Mouse (Mus musculus) common myeloid progenitor, adult 5-6 weeks (primary cell): Measurements from ENCODE around the gene Mfap4. TPM values are rescaled to one million over a fixed set of nuclear protein-coding genes. Genes with fewer than 3 reads are reported as not detected.

Experiments
- ATAC-seq: replicated peaks from 2 replicates; pipeline ENCODE4 v1.8.0; 2016; ENCODE audit warnings: low read depth, mild to moderate bottlenecking, moderate TSS enrichment, inconsistent platforms; ENCODE audit not compliant: poor library complexity, severe bottlenecking
- total RNA-seq: library from RNA; stranded (forward); fragments of 200-1000, 187-1606 nt; gene quantifications from 2 replicates; pipeline ENCODE4 v1.2.3, GENCODE M21; 2017

Mfap4 gene
- total RNA-seq, 1 experiment from 2014 or later: not detected

- peak; percentile 88 for ATAC-seq
Measured at GRCm38 (mm10) chr11:61504713-61505257, 19.6 kb downstream of the Mfap4 start, which contains the start of gene B9d1. Gene B9d1 (plus strand): TSS chr11:61505144.

GRCm38 (mm10) chr11:61514953-61515352 is 29.7 kb downstream of the Mfap4 start:
- ATAC-seq: peak; percentile 42; the same call in 1 of the 2 replicates

GRCm38 (mm10) chr11:61517971-61518370 is 32.7 kb downstream of the Mfap4 start:
- no peak for ATAC-seq

- no peak for ATAC-seq
Measured at GRCm38 (mm10) chr11:61518871-61519270, 33.6 kb downstream of the Mfap4 start.

- ATAC-seq: no peak
Measured at GRCm38 (mm10) chr11:61519484-61520107, 34.4 kb downstream of the Mfap4 start.

GRCm38 (mm10) chr11:61526872-61527271 is 41.6 kb downstream of the Mfap4 start:
- ATAC-seq: no peak

GRCm38 (mm10) chr11:61529268-61529713 is 44.1 kb downstream of the Mfap4 start:
- ATAC-seq: peak; percentile 56; the same call in 1 of the 2 replicates

GRCm38 (mm10) chr11:61532820-61533219 is 47.6 kb downstream of the Mfap4 start:
- ATAC-seq: no peak

- ATAC-seq: no peak
Measured at GRCm38 (mm10) chr11:61533571-61533970, 48.3 kb downstream of the Mfap4 start.

GRCm38 (mm10) chr11:61535530-61535929 is 50.3 kb downstream of the Mfap4 start:
- no peak for ATAC-seq

GRCm38 (mm10) chr11:61536952-61537351 is 51.7 kb downstream of the Mfap4 start:
- no peak for ATAC-seq

- ATAC-seq: no peak
Measured at GRCm38 (mm10) chr11:61537362-61537761, 52.1 kb downstream of the Mfap4 start.

Other genes starting within 250 kb of the Mfap4 start
- gene Aldh3a2, start 218.0 kb upstream of the Mfap4 start, total RNA-seq: 14.5 and 37.3 TPM in 2 replicates
- not detected in 2 replicates for gene Slc47a2, start 142.6 kb upstream of the Mfap4 start, total RNA-seq
- not detected in 2 replicates for gene Slc47a1, start 107.1 kb upstream of the Mfap4 start, total RNA-seq
- not detected in 2 replicates for gene Rnf112, start 31.3 kb upstream of the Mfap4 start, total RNA-seq
- 16.7 and 20.3 TPM in 2 replicates for gene Mapk7, start 9.0 kb downstream of the Mfap4 start, total RNA-seq
- gene B9d1, start 19.7 kb downstream of the Mfap4 start, total RNA-seq: 1.3 and 3.1 TPM in 2 replicates
- gene Epn2, start 94.3 kb downstream of the Mfap4 start, total RNA-seq: 2.1 TPM in 1 of 2 replicates, not detected in the other
- gene Grap, start 167.8 kb downstream of the Mfap4 start, total RNA-seq: 0.37 TPM in 1 of 2 replicates, not detected in the other
- gene Fam83g, start 198.7 kb downstream of the Mfap4 start, total RNA-seq: not detected in 2 replicates
- not detected in 2 replicates for gene Slc5a10, start 235.4 kb downstream of the Mfap4 start, total RNA-seq